Mouse (Mus musculus) thymus, adult 2 months (tissue): ENCODE results near the gene Rtn4rl1. TPM values are rescaled to one million over a fixed set of nuclear protein-coding genes. Genes with fewer than 3 reads are reported as not detected.

Experiments used
- DNase-seq: peaks from one replicate; pipeline ENCODE4 v3.0.0; 2021
- H3K27ac ChIP-seq: fragments of 200-500 bp; 2 replicates; pipeline ENCODE4 v1.5.1; 2012; ENCODE audit warnings: low read length, control low read depth; ENCODE audit not compliant: control insufficient read depth, insufficient read depth
- H3K27me3 ChIP-seq: fragments of 200-500 bp; 2 replicates; pipeline ENCODE4 v1.6.1; 2012; ENCODE audit warnings: mild to moderate bottlenecking, low read length, moderate library complexity, mixed read lengths; ENCODE audit not compliant: control insufficient read depth, insufficient read depth
- H3K36me3 ChIP-seq: fragments of 200-500 bp; 2 replicates; pipeline ENCODE4 v1.6.1; 2012; ENCODE audit warnings: mild to moderate bottlenecking, low read length, moderate library complexity; ENCODE audit not compliant: control insufficient read depth, insufficient read depth
- H3K4me1 ChIP-seq: fragments of 200-500 bp; replicated peaks from 2 replicates; pipeline ENCODE4 v1.6.1; 2012; ENCODE audit warnings: low read length; ENCODE audit not compliant: control insufficient read depth, insufficient read depth
- H3K4me3 ChIP-seq: fragments of 200-500 bp; 2 replicates; pipeline ENCODE4 v1.5.1; 2012; ENCODE audit warnings: mild to moderate bottlenecking, low read length, control low read depth, moderate library complexity; ENCODE audit not compliant: control insufficient read depth, insufficient read depth
- CTCF ChIP-seq: fragments of 200-500 bp; IDR thresholded peaks from 2 replicates; pipeline ENCODE4 v1.5.1; 2012; ENCODE audit warnings: mild to moderate bottlenecking, control low read depth, low read length, moderate library complexity, borderline replicate concordance; ENCODE audit not compliant: control insufficient read depth, poor library complexity, insufficient read depth; ENCODE audit errors: extremely low read depth
- POLR2A ChIP-seq: fragments of 200-500 bp; IDR thresholded peaks from 2 replicates; pipeline ENCODE4 v1.6.1; 2012; ENCODE audit warnings: mild to moderate bottlenecking, low read length, control low read depth, moderate library complexity; ENCODE audit not compliant: control insufficient read depth, poor library complexity, insufficient read depth; ENCODE audit errors: extremely low read depth
- WGBS: fragments of 180-500 bp; shearing (Covaris S2); methylation state at CpG from one replicate; pipeline ENCODE4 v1.1.7; 2018; 5-methylcytosine and 5-hydroxymethylcytosine counted together
- polyA plus RNA-seq: library from polyadenylated mRNA; depleted of rRNA; stranded (reverse); fragments of >200 nt; gene quantifications from 2 replicates; pipeline ENCODE4 v1.2.3, GENCODE M21; 2012

Rtn4rl1 gene
- polyA plus RNA-seq, 1 experiment: 15.3 TPM

DNA sequence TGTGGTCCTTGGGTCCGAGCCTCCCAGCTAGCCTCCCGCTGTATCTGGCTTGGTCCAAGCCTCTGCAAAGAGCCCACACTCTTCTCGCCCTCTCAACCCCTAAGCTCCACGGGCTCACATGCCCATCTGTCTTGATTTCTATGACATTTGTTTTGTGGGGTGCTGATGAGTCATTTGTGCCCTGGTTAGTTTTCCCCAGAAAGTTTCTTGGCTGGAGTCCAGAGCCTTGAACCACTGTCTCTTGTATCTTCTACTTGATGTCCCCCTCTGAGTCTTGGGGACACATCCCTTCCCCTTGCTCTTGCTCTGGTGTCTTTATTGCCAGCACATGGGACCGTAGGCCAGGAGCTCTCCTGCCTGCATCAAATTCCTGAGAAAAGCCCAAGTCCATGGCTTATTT is 6.4 kb downstream of the Rtn4rl1 start:
- TF ChIP-seq POLR2A (no peak), CTCF (no peak)
- 78% methylated on average over 5 of the region's 5 CpGs for WGBS
- H3K4me3 ChIP-seq: no peak overlapping the region
- H3K27ac ChIP-seq: no peak overlapping the region
- no peaks in the 10 kb centered on the region for H3K36me3 ChIP-seq
- H3K27me3 ChIP-seq: no peaks in the 10 kb centered on the region
- H3K4me1 ChIP-seq: peaks cover 39% of the 10 kb centered on the region
- DNase-seq: no peak

DNA sequence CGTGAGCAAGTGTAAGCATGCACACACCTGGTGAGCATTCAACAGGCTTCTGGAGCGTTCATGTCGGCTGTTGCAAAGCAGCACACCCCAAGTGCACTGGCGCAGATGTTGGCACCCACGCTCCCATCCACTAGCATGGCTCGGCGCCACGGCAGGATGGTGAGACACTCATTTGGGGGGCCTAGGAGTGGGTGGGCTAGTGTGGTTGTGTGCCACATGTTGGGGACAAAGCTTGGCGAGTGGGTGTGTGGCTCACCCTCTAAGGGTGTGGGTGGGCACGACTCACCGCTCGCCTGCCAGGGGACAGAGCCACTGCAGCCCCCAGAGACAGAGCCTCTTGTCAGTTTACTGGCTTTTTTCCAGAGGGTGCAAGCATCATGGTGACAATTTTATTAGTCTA is 7.4 kb downstream of the Rtn4rl1 start:
- no peak for TF ChIP-seq POLR2A
- TF ChIP-seq CTCF: no peak
- 96% methylated on average over 12 of the region's 12 CpGs for WGBS
- no peak overlapping the region for H3K27ac ChIP-seq

DNA sequence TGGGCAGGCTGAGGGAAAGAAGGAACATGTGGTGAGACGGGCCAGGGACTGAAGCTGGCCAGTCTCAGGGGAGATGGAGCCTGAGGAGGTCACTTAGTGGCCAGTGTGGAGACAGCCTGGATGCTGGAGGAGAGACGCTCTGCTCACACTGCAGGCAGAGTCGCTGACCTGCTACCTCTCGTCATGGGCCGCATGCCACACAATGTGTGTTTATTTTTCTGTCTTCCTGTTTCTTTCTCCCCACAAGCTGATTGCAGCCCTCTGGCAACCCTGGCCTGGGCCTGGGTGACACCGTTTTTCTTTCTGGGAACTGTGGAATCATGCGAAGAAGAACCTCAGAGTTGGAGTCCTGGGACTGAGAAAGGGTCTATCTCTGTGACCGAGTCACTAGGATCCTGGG is 8.1 kb downstream of the Rtn4rl1 start:
- Histone ChIP-seq H3K4me1 (peaks cover 36% of the 10 kb centered on the region), H3K27me3 (no peaks in the 10 kb centered on the region), H3K4me3 (no peak overlapping the region), H3K27ac (no peak overlapping the region), H3K36me3 (no peaks in the 10 kb centered on the region)
- WGBS: 93% methylated on average over 8 of the region's 8 CpGs
- DNase-seq: no peak
- no peak for TF ChIP-seq CTCF

More for the DNA sequence above, 7.4 kb downstream of the Rtn4rl1 start:
- H3K27me3 ChIP-seq: no peaks in the 10 kb centered on the region
- H3K36me3 ChIP-seq: no peaks in the 10 kb centered on the region
- no peak for DNase-seq
- H3K4me1 ChIP-seq: peaks cover 34% of the 10 kb centered on the region
- H3K4me3 ChIP-seq: no peak overlapping the region

DNA sequence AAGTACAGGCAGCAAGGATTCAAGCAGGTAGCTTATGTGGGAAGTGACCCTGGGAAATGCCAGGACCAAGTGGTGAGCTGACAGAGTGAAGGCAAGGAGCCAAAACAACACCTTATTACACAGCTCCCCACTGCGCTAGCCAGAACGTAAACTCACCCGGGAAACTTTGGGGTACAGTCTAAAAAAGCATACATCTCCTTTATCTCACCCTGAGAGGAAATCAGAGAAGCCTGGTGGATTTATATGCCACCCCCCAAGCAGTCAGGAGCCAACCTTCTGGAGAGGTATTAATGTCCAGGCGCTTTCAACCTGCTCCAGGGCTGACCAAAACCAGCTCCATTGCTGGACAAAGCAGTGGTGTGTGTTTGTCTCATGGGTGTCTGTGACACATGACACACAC is 10.3 kb downstream of the Rtn4rl1 start:
- H3K36me3 ChIP-seq: no peaks in the 10 kb centered on the region
- no peak for DNase-seq
- no peak for TF ChIP-seq CTCF
- no peak for TF ChIP-seq POLR2A
- peaks cover 36% of the 10 kb centered on the region for H3K4me1 ChIP-seq
- H3K4me3 ChIP-seq: no peak overlapping the region
- 75% methylated on average over 4 of the region's 4 CpGs for WGBS
- no peaks in the 10 kb centered on the region for H3K27me3 ChIP-seq
- no peak overlapping the region for H3K27ac ChIP-seq

DNA sequence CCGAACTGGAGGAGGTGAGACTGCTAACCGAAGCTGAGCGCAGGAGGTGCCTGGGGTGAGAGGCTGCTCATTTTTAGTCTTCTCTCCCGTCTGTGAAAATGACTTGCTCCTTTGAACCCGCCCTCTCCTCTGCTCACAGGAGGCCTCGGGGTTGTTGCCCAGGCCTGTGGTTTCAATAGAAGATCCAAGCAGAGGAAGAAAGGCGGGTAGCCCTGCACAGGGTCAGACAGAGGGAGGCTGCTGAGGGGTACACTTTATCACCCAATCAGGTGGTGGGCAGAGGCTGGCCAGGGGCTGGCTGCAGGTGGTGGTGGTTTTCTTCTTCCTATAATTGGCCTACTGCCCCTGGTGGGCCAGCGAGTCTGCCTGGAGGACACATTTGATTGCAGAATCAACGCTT is 10.9 kb downstream of the Rtn4rl1 start:
- Histone ChIP-seq H3K36me3 (no peaks in the 10 kb centered on the region), H3K4me1 (peaks cover 39% of the 10 kb centered on the region), H3K27me3 (no peaks in the 10 kb centered on the region), H3K27ac (no peak overlapping the region), H3K4me3 (no peak overlapping the region)
- DNase-seq: no peak
- no peak for TF ChIP-seq POLR2A
- TF ChIP-seq CTCF: no peak
- WGBS: 13% methylated on average over 9 of the region's 9 CpGs

DNA sequence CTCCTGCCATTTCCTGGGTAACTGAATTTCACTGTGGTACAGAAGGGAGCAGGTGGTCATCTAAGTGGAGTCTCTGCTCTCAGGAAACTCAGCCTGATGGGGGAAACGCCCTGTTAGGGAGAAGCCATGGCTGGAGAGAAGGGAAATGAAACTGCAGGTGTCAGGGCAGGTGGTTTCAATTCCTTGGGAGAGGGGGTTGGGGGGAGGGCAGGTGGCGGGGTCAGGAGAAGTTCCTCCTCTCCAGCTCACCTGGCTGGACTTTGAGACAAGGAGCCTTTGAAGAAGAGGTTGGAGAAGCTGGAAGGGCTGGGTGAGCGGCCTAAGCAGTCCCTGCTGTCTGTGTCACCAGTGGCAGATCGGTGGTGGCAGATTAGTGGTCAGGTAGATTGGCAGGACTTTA is 12.8 kb downstream of the Rtn4rl1 start:
- TF ChIP-seq CTCF (no peak), POLR2A (no peak)
- Histone ChIP-seq H3K27me3 (no peaks in the 10 kb centered on the region), H3K4me3 (no peak overlapping the region), H3K36me3 (no peaks in the 10 kb centered on the region), H3K4me1 (peaks cover 51% of the 10 kb centered on the region), H3K27ac (no peak overlapping the region)
- DNase-seq: no peak
- 48% methylated on average over 4 of the region's 4 CpGs for WGBS

DNA sequence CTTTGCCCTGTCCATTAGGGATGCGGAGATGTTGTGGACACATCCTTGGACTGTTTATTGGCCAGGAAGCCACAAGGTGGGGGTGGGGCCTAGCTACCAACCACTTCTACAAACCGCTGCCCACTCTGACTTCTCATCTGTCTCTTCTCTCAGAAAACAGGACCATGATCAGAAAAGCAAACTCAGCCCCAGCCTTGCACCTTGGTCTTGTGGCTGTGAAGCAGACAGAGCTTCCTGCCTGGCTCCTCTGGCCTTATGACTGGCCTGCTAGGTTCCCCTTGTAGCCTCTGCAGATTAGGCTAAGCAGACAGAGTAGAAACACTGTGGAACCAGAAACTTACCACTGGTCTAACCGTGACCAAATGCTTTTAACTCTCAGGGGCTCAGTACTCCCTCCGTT is 15.8 kb downstream of the Rtn4rl1 start:
- no peak overlapping the region for H3K4me3 ChIP-seq
- peaks cover 51% of the 10 kb centered on the region for H3K4me1 ChIP-seq
- TF ChIP-seq CTCF (no peak), POLR2A (no peak)
- no peaks in the 10 kb centered on the region for H3K36me3 ChIP-seq
- H3K27ac ChIP-seq: no peak overlapping the region
- 60% methylated on average over 4 of the region's 4 CpGs for WGBS
- no peaks in the 10 kb centered on the region for H3K27me3 ChIP-seq
- no peak for DNase-seq

DNA sequence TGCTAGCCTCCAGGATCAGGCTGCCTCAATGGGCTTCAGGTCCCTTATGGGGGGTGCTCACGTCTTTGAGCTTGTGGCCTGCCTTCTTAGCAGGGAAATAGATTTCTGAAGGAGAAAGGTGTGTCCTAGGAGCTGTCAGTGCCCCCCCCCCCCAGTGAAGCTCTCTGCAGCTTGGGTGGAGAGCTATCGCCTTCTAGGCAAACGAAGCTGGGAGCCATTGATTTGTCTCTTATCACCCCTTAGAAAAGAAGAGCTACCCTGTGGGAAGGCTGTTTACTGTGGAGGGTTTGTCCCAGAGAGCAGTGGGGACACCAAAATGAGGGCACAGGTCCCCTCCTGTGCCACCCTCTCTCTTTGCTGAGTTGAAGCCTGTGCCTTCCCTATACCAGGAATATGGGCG is 16.5 kb downstream of the Rtn4rl1 start:
- H3K4me3 ChIP-seq: no peak overlapping the region
- WGBS: 89% methylated on average over 4 of the region's 4 CpGs
- H3K4me1 ChIP-seq: peaks cover 44% of the 10 kb centered on the region
- DNase-seq: no peak
- no peaks in the 10 kb centered on the region for H3K27me3 ChIP-seq
- no peak for TF ChIP-seq CTCF
- TF ChIP-seq POLR2A: no peak
- H3K27ac ChIP-seq: no peak overlapping the region
- H3K36me3 ChIP-seq: no peaks in the 10 kb centered on the region
